Mouse (Mus musculus): Measurements from ENCODE around the gene Zfp715. TPM values are rescaled to one million over a fixed set of nuclear protein-coding genes. Genes with fewer than 3 reads are reported as not detected.
A peak's percentile ranks its signal among the peaks of the same experiment; 100 is the strongest.
"Not testable (repeated sequence)": the region's sequence is repeated elsewhere in the genome, so short reads cannot be mapped to it uniquely, and the experiment has no call there.

The Zfp715 gene
- 10.5 and 11.2 TPM in 2 replicates for polyA plus RNA-seq (2016; fragmentation: Nextera tagmentation; extraction: Ambion mirVana)

DNA sequence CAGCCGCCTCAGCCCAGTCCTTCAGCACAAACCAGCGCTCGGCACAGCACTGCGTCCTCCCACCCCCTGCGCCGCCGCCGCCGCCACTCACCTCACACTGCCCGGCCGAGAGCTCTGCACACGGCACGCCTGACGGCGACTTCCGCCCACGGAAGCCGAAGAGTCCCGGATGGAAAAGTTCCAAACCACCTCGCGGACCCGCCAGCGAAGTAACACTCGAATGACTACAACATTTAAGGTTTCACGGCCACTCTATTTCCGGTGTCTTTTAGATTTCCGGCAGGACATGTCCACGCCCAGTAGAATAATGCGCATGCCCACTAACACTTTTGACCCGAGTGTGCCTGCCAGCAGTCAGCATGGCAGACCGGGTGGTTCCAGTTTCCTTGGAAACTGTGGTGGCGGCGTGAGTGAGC lies at the start of gene Zfp715:
Gene Zfp715, minus strand, starts transcription at position 282 of the 416 bp plus-strand sequence.
- peak; percentile 88 for DNase-seq (ENCODE audit: low spot score)
- Histone ChIP-seq H3K9me3 (replicated peaks) (no peaks in the 10 kb centered on the region), H3K36me3 (peaks cover 28% of the 10 kb centered on the region), H3K27ac (replicated peaks) (peak within 1 kb of the TSS; percentile 88), H3K4me3 (peak within 1 kb of the TSS; percentile 87), H3K27me3 (ENCODE audit: low read depth, poor library complexity, severe bottlenecking) (no peaks in the 10 kb centered on the region), H3K4me1 (peaks cover 16% of the 10 kb centered on the region)
- under 1% methylated on average over 33 of the region's 33 CpGs for WGBS

DNA sequence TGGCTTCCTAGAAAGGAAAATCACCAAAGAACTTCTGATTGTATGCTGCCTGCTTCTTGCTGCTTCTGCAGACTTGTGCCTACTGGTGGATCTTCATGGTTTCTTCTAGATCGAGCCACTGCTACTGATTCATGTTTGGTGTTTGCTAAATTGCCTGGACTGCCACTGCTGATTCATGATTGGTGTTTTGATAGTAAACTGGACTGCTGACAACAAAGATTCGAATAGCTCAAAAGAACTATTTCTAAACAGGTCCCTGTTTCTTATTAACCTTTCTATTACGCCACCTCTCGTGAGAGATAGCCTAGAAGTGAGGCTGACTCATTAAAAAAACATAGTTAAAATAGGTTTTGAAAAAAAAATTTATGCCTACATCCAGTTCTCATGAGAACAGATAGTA lies 48.9 kb upstream of the Zfp715 start:
- no peaks in the 10 kb centered on the region for H3K9me3 ChIP-seq (replicated peaks)
- no peaks in the 10 kb centered on the region for H3K4me1 ChIP-seq
- H3K27me3 ChIP-seq (ENCODE audit: low read depth, poor library complexity, severe bottlenecking): no peaks in the 10 kb centered on the region
- WGBS: 82% methylated on average over 4 of the region's 4 CpGs
- DNase-seq (ENCODE audit: low spot score): no peak
- no peak overlapping the region for H3K27ac ChIP-seq (replicated peaks)
- H3K4me3 ChIP-seq: no peak overlapping the region
- no peaks in the 10 kb centered on the region for H3K36me3 ChIP-seq

DNA sequence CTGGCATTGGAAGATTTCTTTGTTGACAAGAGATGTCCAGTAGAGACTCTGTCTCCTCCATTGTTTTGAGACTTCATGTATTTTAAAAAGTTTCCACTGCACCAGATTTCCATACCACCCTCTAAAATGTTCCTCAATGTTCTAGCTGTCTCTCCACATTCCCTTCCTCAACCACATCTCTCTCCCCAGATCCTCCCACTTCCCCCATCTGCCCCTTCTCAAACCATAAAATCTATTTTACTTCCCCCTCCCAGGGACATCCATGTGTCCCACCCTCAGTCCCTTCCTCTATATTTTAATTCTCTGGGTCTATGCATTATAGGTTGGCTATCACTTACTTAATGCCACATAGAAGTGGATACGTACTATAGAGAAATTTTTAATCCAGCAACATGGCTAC lies 48.3 kb upstream of the Zfp715 start:
- 93% methylated on average over 1 of the region's 1 CpGs for WGBS
- H3K27ac ChIP-seq (replicated peaks): no peak overlapping the region
- no peaks in the 10 kb centered on the region for H3K4me1 ChIP-seq
- DNase-seq (ENCODE audit: low spot score): no peak
- no peaks in the 10 kb centered on the region for H3K27me3 ChIP-seq (ENCODE audit: low read depth, poor library complexity, severe bottlenecking)
- no peaks in the 10 kb centered on the region for H3K9me3 ChIP-seq (replicated peaks)
- no peak overlapping the region for H3K4me3 ChIP-seq
- H3K36me3 ChIP-seq: no peaks in the 10 kb centered on the region

DNA sequence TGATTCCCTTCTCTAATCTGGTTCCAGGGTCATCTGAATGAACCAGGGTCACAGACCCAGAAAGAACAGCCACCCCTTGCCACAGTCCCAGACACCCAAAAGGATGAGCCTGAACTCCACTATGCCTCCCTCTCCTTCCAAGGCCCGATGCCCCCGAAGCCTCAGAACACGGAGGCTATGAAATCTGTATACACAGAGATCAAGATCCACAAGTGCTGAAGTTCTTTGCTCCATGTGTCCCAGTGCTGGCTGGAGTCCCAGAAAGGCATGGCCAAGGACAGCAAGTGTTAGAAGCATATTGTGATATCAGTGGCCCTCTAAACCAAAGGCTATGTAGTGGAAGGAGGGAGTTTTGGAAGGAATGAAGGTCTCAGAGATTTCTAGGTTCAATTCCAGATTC lies 45.5 kb upstream of the Zfp715 start:
- no peaks in the 10 kb centered on the region for H3K36me3 ChIP-seq
- peaks cover 11% of the 10 kb centered on the region for H3K4me1 ChIP-seq
- H3K4me3 ChIP-seq: no peak overlapping the region
- H3K27me3 ChIP-seq (ENCODE audit: low read depth, poor library complexity, severe bottlenecking): no peaks in the 10 kb centered on the region
- 78% methylated on average over 3 of the region's 3 CpGs for WGBS
- no peak overlapping the region for H3K27ac ChIP-seq (replicated peaks)
- DNase-seq (ENCODE audit: low spot score): no peak
- H3K9me3 ChIP-seq (replicated peaks): no peaks in the 10 kb centered on the region

DNA sequence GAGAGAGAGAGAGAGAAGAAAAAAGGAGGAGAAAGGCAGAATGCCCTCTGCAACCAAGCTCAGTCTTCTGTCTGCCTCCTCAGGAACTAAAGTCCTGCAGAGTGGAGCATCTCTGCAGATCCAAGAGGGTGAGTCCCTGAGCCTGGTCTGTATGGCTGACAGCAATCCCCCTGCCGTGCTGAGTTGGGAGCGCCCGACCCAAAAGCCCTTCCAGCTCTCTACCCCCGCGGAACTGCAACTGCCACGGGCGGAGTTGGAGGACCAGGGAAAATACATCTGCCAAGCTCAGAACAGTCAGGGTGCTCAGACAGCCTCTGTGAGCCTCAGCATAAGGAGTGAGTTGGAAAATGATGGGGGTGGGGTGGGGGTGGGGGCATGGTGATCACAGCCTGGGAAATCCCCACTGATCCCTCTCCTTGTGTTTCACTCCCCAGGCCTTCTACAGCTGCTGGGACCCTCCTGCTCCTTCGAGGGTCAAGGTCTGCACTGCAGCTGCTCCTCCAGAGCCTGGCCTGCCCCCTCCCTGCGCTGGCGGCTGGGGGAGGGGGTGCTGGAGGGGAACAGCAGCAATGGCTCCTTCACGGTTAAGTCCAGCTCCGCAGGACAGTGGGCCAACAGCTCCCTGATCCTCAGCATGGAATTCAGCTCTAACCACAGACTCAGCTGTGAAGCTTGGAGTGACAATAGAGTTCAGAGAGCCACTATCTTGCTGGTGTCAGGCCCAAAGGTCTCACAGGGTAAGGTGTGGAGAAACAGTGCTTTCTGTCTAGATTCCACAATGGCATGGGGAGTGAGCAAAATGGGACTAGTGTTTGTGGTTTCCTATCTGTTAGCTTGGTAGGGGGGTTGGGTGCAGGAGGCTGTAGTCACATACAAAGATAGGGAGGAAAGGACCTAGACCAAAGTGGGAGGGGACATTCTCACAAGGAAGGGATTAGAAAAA lies 42.1 kb upstream of the Zfp715 start:
- no peaks in the 10 kb centered on the region for H3K27me3 ChIP-seq (ENCODE audit: low read depth, poor library complexity, severe bottlenecking)
- peak overlapping the region; percentile 24; the same call in 1 of the 2 replicates for H3K4me3 ChIP-seq
- 5% methylated on average over 12 of the region's 12 CpGs for WGBS
- DNase-seq (ENCODE audit: low spot score): peak; percentile 18
- no peaks in the 10 kb centered on the region for H3K36me3 ChIP-seq
- H3K9me3 ChIP-seq (replicated peaks): no peaks in the 10 kb centered on the region
- H3K27ac ChIP-seq (replicated peaks): peak overlapping the region; percentile 69
- peaks cover 11% of the 10 kb centered on the region for H3K4me1 ChIP-seq

DNA sequence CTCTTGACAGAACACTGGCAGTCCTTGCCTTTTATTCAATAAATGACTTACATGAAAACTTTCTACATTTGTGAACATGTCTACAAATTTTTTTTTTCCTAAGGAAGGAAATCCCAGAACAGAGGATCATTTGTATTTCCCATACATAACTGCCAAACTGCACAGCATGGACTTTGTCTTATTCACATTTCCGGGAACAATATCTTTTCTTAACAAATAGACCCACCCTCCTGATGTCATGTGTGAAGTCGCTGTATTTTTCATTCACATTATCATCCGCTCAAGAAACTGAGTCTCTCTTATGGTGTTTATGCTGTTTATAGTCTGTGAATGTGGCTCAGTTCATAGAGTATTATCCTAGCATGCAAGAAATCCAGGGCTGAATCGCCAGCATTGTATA lies 40.7 kb upstream of the Zfp715 start:
- DNase-seq (ENCODE audit: low spot score): no peak
- WGBS: 92% methylated on average over 4 of the region's 4 CpGs
- H3K4me3 ChIP-seq: no peak overlapping the region

DNA sequence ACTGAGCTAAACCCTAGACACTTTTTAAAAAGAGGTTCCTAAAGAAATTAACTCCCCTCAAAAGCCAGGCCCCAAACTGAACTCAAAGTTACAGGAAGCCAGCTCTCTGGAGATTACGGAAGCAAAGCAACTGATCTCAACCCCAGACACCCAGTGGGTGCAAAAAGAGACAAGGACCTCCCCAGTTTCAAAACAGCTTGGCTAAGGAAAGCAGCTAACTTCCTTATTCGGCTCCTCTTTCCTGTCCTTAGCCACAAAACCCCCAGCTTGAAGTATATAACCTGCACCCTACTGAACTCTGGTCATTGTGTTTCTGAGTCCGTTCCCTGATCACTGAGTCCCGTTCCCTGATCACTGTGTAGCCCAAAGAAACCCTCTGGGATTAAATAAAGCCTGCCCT lies 40.0 kb upstream of the Zfp715 start:
- Histone ChIP-seq H3K4me1 (peaks cover 11% of the 10 kb centered on the region), H3K36me3 (no peaks in the 10 kb centered on the region), H3K27ac (replicated peaks) (no peak overlapping the region), H3K9me3 (replicated peaks) (no peaks in the 10 kb centered on the region), H3K4me3 (no peak overlapping the region), H3K27me3 (ENCODE audit: low read depth, poor library complexity, severe bottlenecking) (no peaks in the 10 kb centered on the region)
- DNase-seq (ENCODE audit: low spot score): no peak
- 75% methylated on average over 4 of the region's 4 CpGs for WGBS

More for the DNA sequence above, 40.7 kb upstream of the Zfp715 start:
- no peak overlapping the region for H3K27ac ChIP-seq (replicated peaks)
- no peaks in the 10 kb centered on the region for H3K36me3 ChIP-seq
- no peaks in the 10 kb centered on the region for H3K9me3 ChIP-seq (replicated peaks)
- no peaks in the 10 kb centered on the region for H3K27me3 ChIP-seq (ENCODE audit: low read depth, poor library complexity, severe bottlenecking)
- peaks cover 11% of the 10 kb centered on the region for H3K4me1 ChIP-seq

DNA sequence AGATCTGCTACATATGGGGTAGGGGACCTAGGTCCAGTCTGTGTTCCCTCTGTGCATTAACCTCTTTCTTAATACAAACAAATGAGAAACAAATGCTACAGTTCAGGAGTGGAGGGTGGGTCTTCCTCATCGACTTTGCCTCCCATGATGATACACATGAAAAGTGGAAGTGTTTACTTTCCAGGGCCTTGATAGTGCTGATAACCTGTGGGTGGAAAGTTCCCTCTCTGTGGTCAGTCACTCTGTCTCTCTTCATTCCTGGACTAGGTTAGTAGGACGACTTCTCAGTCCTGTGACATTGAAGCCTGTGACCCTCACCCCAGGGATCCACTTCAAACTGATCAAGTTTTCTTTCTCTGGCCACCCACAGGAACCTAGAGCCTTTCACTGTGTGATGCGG lies 38.1 kb upstream of the Zfp715 start, which contains the start of gene Siglecf:
Gene Siglecf, plus strand, starts transcription at position 188 of the 400 bp plus-strand sequence.
- 73% methylated on average over 3 of the region's 3 CpGs for WGBS
- H3K4me1 ChIP-seq: peaks cover 11% of the 10 kb centered on the region
- H3K9me3 ChIP-seq (replicated peaks): no peaks in the 10 kb centered on the region
- H3K27me3 ChIP-seq (ENCODE audit: low read depth, poor library complexity, severe bottlenecking): no peaks in the 10 kb centered on the region
- no peaks in the 10 kb centered on the region for H3K36me3 ChIP-seq
- H3K27ac ChIP-seq (replicated peaks): no peak within 1 kb of the TSS
- no peak for DNase-seq (ENCODE audit: low spot score)
- no peak within 1 kb of the TSS for H3K4me3 ChIP-seq

DNA sequence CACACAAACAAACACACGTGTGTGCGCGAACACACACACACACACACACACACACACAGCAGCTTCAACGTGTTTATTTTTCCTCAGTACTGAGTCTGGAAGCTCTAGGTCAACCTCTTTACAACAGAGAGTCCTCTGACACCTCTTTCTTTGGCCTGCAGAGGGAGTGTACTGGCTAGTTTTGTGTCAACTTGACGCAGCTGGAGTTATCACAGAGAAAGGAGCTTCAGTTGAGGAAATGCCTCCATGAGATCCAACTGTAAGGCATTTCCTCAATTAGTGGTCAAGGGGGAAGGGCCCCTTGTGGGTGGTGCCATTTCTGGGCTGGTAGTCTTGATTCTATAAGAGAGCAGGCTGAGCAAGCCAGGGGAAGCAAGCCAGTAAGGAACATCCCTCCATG lies 36.5 kb upstream of the Zfp715 start:
- WGBS: 74% methylated on average over 5 of the region's 5 CpGs
- H3K4me1 ChIP-seq; H3K4me3 ChIP-seq; H3K9me3 ChIP-seq (replicated peaks); H3K36me3 ChIP-seq; H3K27me3 ChIP-seq (ENCODE audit: low read depth, poor library complexity, severe bottlenecking); H3K27ac ChIP-seq (replicated peaks); DNase-seq (ENCODE audit: low spot score): not testable (repeated sequence)

DNA sequence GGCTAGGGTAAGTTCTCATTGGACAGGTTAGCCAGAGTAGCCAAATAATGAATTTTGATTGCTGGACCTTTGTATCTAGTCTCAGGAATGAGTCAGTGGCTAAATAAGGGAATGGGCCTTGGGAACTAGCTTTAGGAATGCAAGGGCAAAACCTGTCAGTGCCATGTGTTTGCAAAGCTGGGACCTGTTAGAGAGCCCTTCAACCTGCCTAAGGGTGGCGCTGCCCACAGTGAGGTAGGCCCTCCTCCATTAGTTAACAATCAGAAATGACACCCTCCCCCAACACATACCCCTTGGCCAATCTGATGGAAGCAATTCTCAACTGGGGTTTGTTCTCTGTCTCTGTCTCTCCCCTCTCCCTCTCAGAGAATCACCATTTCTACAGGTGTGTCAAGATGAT lies 33.5 kb upstream of the Zfp715 start:
- Histone ChIP-seq H3K4me1 (no peaks in the 10 kb centered on the region), H3K27ac (replicated peaks) (no peak overlapping the region), H3K36me3 (no peaks in the 10 kb centered on the region), H3K4me3 (no peak overlapping the region), H3K9me3 (replicated peaks) (no peaks in the 10 kb centered on the region), H3K27me3 (ENCODE audit: low read depth, poor library complexity, severe bottlenecking) (no peaks in the 10 kb centered on the region)
- no peak for DNase-seq (ENCODE audit: low spot score)
- WGBS: 75% methylated on average over 1 of the region's 1 CpGs

DNA sequence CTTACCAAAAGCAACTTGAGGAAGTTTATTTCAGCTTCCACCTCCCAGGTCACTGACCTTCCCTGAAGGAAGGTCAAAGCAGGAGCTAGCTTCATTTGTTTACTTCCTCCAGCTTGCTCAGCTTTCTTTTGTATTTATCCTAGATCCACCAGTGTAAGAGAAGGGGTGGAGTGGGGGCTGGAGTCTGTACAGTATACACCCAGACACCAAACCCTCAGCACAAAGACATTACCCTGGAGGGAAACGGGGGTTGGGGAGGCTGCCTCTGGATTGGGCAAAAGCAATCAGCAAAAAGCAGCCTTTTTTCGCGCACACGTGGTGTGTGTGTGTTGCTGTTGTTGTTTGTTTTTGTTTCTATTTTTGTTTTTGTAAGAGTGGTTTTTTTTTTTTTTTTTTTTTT lies 33.1 kb upstream of the Zfp715 start:
- 71% methylated on average over 4 of the region's 4 CpGs for WGBS
- DNase-seq (ENCODE audit: low spot score): no peak
- H3K36me3 ChIP-seq: no peaks in the 10 kb centered on the region
- no peaks in the 10 kb centered on the region for H3K4me1 ChIP-seq
- H3K27me3 ChIP-seq (ENCODE audit: low read depth, poor library complexity, severe bottlenecking): no peaks in the 10 kb centered on the region
- H3K27ac ChIP-seq (replicated peaks): no peak overlapping the region
- H3K4me3 ChIP-seq: no peak overlapping the region
- H3K9me3 ChIP-seq (replicated peaks): no peaks in the 10 kb centered on the region

DNA sequence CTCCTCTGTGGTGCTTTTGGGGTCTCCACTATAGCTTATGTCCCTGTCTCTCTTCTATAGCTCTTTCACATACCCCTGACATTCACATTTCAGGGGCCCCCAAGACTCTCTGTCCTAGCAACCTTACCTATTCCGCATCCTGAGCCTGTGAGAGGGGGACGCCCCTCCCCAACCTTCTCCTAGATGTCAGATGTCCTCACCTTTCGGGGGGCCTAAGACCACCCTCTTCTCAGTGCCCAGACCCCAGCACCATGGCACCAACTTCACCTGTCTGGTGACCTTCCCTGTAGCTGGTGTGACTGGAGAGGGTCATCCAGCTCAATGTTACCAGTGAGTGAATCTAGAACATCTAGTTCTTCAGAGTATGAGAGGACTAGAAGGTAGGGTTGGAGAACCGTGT lies 31.4 kb upstream of the Zfp715 start:
- 86% methylated on average over 4 of the region's 4 CpGs for WGBS
- no peaks in the 10 kb centered on the region for H3K27me3 ChIP-seq (ENCODE audit: low read depth, poor library complexity, severe bottlenecking)

DNA sequence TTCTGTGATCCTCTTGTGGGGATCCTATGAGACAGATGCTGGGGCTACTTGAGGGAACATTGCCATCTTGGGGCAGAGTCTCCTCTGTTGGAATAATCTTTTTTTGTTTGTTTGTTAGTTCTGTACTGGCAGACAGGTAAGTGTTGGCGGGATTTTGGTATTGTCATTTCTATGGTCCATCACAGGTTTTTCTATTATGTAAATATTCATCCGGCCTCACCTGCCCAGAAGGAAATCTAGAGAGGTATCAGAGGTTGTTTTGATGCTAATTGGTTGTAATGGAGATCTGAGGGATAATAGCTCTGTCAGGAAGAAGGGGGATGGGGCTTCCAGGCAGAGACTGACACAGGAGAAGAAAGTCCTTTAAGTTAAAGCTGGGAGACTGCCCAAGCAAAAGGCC lies 30.9 kb upstream of the Zfp715 start:
- DNase-seq (ENCODE audit: low spot score): no peak
- H3K27me3 ChIP-seq (ENCODE audit: low read depth, poor library complexity, severe bottlenecking): no peaks in the 10 kb centered on the region
- WGBS: 77% methylated on average over 2 of the region's 2 CpGs
- H3K36me3 ChIP-seq: no peaks in the 10 kb centered on the region
- H3K4me1 ChIP-seq: no peaks in the 10 kb centered on the region
- H3K9me3 ChIP-seq (replicated peaks): no peaks in the 10 kb centered on the region
- H3K27ac ChIP-seq (replicated peaks): no peak overlapping the region
- H3K4me3 ChIP-seq: no peak overlapping the region

More for the DNA sequence above, 31.4 kb upstream of the Zfp715 start:
- no peaks in the 10 kb centered on the region for H3K36me3 ChIP-seq
- H3K27ac ChIP-seq (replicated peaks): no peak overlapping the region
- H3K9me3 ChIP-seq (replicated peaks): no peaks in the 10 kb centered on the region
- no peak for DNase-seq (ENCODE audit: low spot score)
- H3K4me1 ChIP-seq: no peaks in the 10 kb centered on the region
- H3K4me3 ChIP-seq: no peak overlapping the region
